Mouse (Mus musculus): ENCODE results near the gene Fggy. TPM values are rescaled to one million over a fixed set of nuclear protein-coding genes. Genes with fewer than 3 reads are reported as not detected.

Gene Fggy
- polyA plus RNA-seq, 1 experiment from 2014 or later = 5.6 TPM

- Histone ChIP-seq H3K9ac (replicated peaks; ENCODE audit: low read depth, low read length) (no peak overlapping the region), H3K4me2 (ENCODE audit: low read length) (no peak overlapping the region), H3K9me3 (ENCODE audit: control insufficient read depth, low read length) (no peaks in the 10 kb centered on the region), H3K4me3 (replicated peaks; ENCODE audit: low read length) (no peak overlapping the region), H3K27me3 (replicated peaks; ENCODE audit: control insufficient read depth, insufficient read depth, low read length) (no peaks in the 10 kb centered on the region), H3K36me3 (ENCODE audit: control insufficient read depth, insufficient read depth) (no peaks in the 10 kb centered on the region), H3K4me1 (replicated peaks; ENCODE audit: control insufficient read depth, insufficient read depth, low read length) (no peaks in the 10 kb centered on the region), H3K27ac (ENCODE audit: low read length) (no peak overlapping the region)
- ATAC-seq = no peak
- 97% methylated on average over 4 of the region's 4 CpGs for WGBS
These were observed 320.1 kb downstream of the Fggy start for GRCm38 (mm10) chr4:95877436-95877835.

GRCm38 (mm10) chr4:95881751-95882350 lies 324.5 kb downstream of the Fggy start:
- ATAC-seq = no peak
- WGBS = 33% methylated on average over 4 of the region's 4 CpGs
- Histone ChIP-seq H3K9ac (replicated peaks; ENCODE audit: low read depth, low read length) (no peak overlapping the region), H3K27ac (ENCODE audit: low read length) (no peak overlapping the region), H3K27me3 (replicated peaks; ENCODE audit: control insufficient read depth, insufficient read depth, low read length) (no peaks in the 10 kb centered on the region), H3K36me3 (ENCODE audit: control insufficient read depth, insufficient read depth) (no peaks in the 10 kb centered on the region), H3K9me3 (ENCODE audit: control insufficient read depth, low read length) (no peaks in the 10 kb centered on the region), H3K4me2 (ENCODE audit: low read length) (no peak overlapping the region), H3K4me3 (replicated peaks; ENCODE audit: low read length) (no peak overlapping the region), H3K4me1 (replicated peaks; ENCODE audit: control insufficient read depth, insufficient read depth, low read length) (no peaks in the 10 kb centered on the region)

GRCm38 (mm10) chr4:95884184-95885145 lies 327.2 kb downstream of the Fggy start:
- H3K9me3 ChIP-seq (ENCODE audit: control insufficient read depth, low read length) = no peaks in the 10 kb centered on the region
- no peaks in the 10 kb centered on the region for H3K4me1 ChIP-seq (replicated peaks; ENCODE audit: control insufficient read depth, insufficient read depth, low read length)
- no peaks in the 10 kb centered on the region for H3K27me3 ChIP-seq (replicated peaks; ENCODE audit: control insufficient read depth, insufficient read depth, low read length)
- H3K9ac ChIP-seq (replicated peaks; ENCODE audit: low read depth, low read length) = no peak overlapping the region
- H3K27ac ChIP-seq (ENCODE audit: low read length) = no peak overlapping the region
- no peaks in the 10 kb centered on the region for H3K36me3 ChIP-seq (ENCODE audit: control insufficient read depth, insufficient read depth)
- no peak for ATAC-seq
- 87% methylated on average over 4 of the region's 4 CpGs for WGBS
- no peak overlapping the region for H3K4me2 ChIP-seq (ENCODE audit: low read length)
- H3K4me3 ChIP-seq (replicated peaks; ENCODE audit: low read length) = no peak overlapping the region

- Histone ChIP-seq H3K4me1 (replicated peaks; ENCODE audit: control insufficient read depth, insufficient read depth, low read length) (peaks cover 8% of the 10 kb centered on the region), H3K36me3 (ENCODE audit: control insufficient read depth, insufficient read depth) (no peaks in the 10 kb centered on the region), H3K9me3 (ENCODE audit: control insufficient read depth, low read length) (no peaks in the 10 kb centered on the region), H3K9ac (replicated peaks; ENCODE audit: low read depth, low read length) (no peak overlapping the region), H3K27me3 (replicated peaks; ENCODE audit: control insufficient read depth, insufficient read depth, low read length) (no peaks in the 10 kb centered on the region), H3K4me3 (replicated peaks; ENCODE audit: low read length) (no peak overlapping the region), H3K27ac (ENCODE audit: low read length) (no peak overlapping the region), H3K4me2 (ENCODE audit: low read length) (no peak overlapping the region)
- WGBS = 90% methylated on average over 2 of the region's 2 CpGs
- no peak for ATAC-seq
These were observed 338.0 kb downstream of the Fggy start for GRCm38 (mm10) chr4:95895199-95895754.

- Histone ChIP-seq H3K4me1 (replicated peaks; ENCODE audit: control insufficient read depth, insufficient read depth, low read length) (peaks cover 8% of the 10 kb centered on the region), H3K36me3 (ENCODE audit: control insufficient read depth, insufficient read depth) (no peaks in the 10 kb centered on the region), H3K9ac (replicated peaks; ENCODE audit: low read depth, low read length) (no peak overlapping the region), H3K9me3 (ENCODE audit: control insufficient read depth, low read length) (no peaks in the 10 kb centered on the region), H3K4me2 (ENCODE audit: low read length) (no peak overlapping the region), H3K4me3 (replicated peaks; ENCODE audit: low read length) (no peak overlapping the region), H3K27ac (ENCODE audit: low read length) (no peak overlapping the region), H3K27me3 (replicated peaks; ENCODE audit: control insufficient read depth, insufficient read depth, low read length) (no peaks in the 10 kb centered on the region)
- no peak for ATAC-seq
- WGBS = 54% methylated on average over 5 of the region's 5 CpGs
These were observed 339.3 kb downstream of the Fggy start for GRCm38 (mm10) chr4:95896571-95896970.

- WGBS = 42% methylated on average over 7 of the region's 7 CpGs
- no peak overlapping the region for H3K27ac ChIP-seq (ENCODE audit: low read length)
- ATAC-seq = peak; percentile 77
- H3K9me3 ChIP-seq (ENCODE audit: control insufficient read depth, low read length) = no peaks in the 10 kb centered on the region
- no peak overlapping the region for H3K9ac ChIP-seq (replicated peaks; ENCODE audit: low read depth, low read length)
- H3K4me2 ChIP-seq (ENCODE audit: low read length) = no peak overlapping the region
- peaks cover 8% of the 10 kb centered on the region for H3K4me1 ChIP-seq (replicated peaks; ENCODE audit: control insufficient read depth, insufficient read depth, low read length)
- no peak overlapping the region for H3K4me3 ChIP-seq (replicated peaks; ENCODE audit: low read length)
- H3K27me3 ChIP-seq (replicated peaks; ENCODE audit: control insufficient read depth, insufficient read depth, low read length) = no peaks in the 10 kb centered on the region
- H3K36me3 ChIP-seq (ENCODE audit: control insufficient read depth, insufficient read depth) = no peaks in the 10 kb centered on the region
These were observed 340.0 kb downstream of the Fggy start for GRCm38 (mm10) chr4:95897236-95897874.

GRCm38 (mm10) chr4:95898714-95899113 lies 341.4 kb downstream of the Fggy start:
- H3K4me1 ChIP-seq (replicated peaks; ENCODE audit: control insufficient read depth, insufficient read depth, low read length) = peaks cover 8% of the 10 kb centered on the region
- no peak overlapping the region for H3K4me2 ChIP-seq (ENCODE audit: low read length)
- 70% methylated on average over 5 of the region's 6 CpGs for WGBS
- no peaks in the 10 kb centered on the region for H3K36me3 ChIP-seq (ENCODE audit: control insufficient read depth, insufficient read depth)
- no peak for ATAC-seq
- H3K4me3 ChIP-seq (replicated peaks; ENCODE audit: low read length) = no peak overlapping the region
- H3K9me3 ChIP-seq (ENCODE audit: control insufficient read depth, low read length) = no peaks in the 10 kb centered on the region
- H3K27me3 ChIP-seq (replicated peaks; ENCODE audit: control insufficient read depth, insufficient read depth, low read length) = no peaks in the 10 kb centered on the region
- H3K9ac ChIP-seq (replicated peaks; ENCODE audit: low read depth, low read length) = no peak overlapping the region
- no peak overlapping the region for H3K27ac ChIP-seq (ENCODE audit: low read length)

- H3K27me3 ChIP-seq (replicated peaks; ENCODE audit: control insufficient read depth, insufficient read depth, low read length) = no peaks in the 10 kb centered on the region
- H3K27ac ChIP-seq (ENCODE audit: low read length) = no peak overlapping the region
- no peaks in the 10 kb centered on the region for H3K9me3 ChIP-seq (ENCODE audit: control insufficient read depth, low read length)
- H3K4me1 ChIP-seq (replicated peaks; ENCODE audit: control insufficient read depth, insufficient read depth, low read length) = peaks cover 8% of the 10 kb centered on the region
- no peaks in the 10 kb centered on the region for H3K36me3 ChIP-seq (ENCODE audit: control insufficient read depth, insufficient read depth)
- no peak overlapping the region for H3K9ac ChIP-seq (replicated peaks; ENCODE audit: low read depth, low read length)
- WGBS = 50% methylated on average over 4 of the region's 4 CpGs
- no peak overlapping the region for H3K4me2 ChIP-seq (ENCODE audit: low read length)
- no peak overlapping the region for H3K4me3 ChIP-seq (replicated peaks; ENCODE audit: low read length)
- ATAC-seq = no peak
These were observed 342.8 kb downstream of the Fggy start for GRCm38 (mm10) chr4:95899926-95900712.
